Mouse (Mus musculus) right cerebral cortex, adult 2 months (tissue): ENCODE data around the gene Vps45.
"Not testable (repeated sequence)": the region's sequence is repeated elsewhere in the genome, so short reads cannot be mapped to it uniquely, and the experiment has no call there.

Source experiments
- DNase-seq, 2 experiments: peaks; one replicate each; pipeline ENCODE4 v3.0.0; 2021 to 2022; ENCODE audit warnings: low spot score in 2 of 2

The Vps45 gene

DNA sequence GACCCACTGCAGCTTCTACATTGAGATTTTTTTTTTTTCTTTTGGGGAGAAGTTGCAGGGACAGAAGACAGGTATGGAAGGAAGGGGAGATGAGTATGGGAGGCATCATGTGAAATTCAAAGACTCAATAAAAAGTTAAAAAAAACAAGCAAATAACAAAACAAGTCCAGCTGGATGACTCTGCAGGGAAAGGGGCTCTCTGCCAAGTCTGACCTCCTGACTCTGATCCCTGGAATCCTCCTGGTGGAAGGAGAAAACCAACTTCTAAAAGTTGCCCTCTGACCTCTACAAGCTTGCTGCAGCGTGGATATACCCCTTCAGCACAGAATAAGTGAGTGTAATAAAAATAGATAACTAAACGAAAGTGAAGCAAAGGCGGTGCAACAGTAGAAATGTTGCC, 20.4 kb upstream of the Vps45 start:
- no peak for DNase-seq

DNA sequence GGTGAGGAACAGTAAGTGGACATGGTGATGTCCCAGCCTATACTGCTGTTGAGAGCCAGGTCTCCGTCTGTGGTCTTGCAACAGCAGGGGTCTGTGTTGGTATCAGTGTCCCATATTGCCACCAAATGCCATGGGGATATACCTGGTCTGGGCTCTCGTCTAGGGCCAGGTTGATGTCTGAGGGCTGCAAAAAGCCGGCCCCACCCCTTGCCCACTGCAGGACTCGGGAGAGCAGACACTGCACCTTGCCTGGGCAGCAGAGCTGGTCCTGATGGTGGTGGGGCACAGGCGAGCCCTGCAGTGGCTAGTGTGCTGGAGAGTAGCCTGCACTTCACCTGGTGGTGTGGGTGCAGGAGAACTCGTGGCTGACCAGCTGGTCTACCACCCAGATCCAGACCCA, 19.8 kb upstream of the Vps45 start:
- DNase-seq: no peak

DNA sequence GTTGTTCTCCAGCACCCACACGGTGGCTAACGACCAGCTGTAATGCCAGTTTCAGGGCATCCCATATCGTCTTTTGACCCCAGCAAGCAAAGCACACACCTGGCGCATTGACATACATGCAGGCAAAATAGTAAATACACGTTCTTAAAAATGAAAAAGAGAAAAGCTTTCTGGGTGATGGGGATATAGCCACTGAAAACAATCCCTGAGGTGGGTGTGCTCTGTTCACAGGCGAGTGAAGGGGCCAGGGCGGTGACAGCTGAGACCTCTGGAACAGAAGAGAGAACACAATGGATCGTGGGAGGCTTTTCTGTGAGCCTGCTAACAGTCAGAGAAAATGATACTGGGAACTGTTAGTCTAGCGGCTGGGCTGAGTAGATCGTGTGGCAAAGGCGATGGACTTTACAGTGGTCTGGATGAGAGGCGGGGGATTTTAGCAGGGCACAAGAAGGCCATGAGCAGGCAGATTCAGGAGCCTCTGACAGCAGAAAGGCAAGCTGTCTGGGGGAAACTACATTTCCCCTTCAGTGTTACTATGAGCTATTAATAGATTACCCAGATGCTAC, 14.7 kb upstream of the Vps45 start:
- DNase-seq: no peak

DNA sequence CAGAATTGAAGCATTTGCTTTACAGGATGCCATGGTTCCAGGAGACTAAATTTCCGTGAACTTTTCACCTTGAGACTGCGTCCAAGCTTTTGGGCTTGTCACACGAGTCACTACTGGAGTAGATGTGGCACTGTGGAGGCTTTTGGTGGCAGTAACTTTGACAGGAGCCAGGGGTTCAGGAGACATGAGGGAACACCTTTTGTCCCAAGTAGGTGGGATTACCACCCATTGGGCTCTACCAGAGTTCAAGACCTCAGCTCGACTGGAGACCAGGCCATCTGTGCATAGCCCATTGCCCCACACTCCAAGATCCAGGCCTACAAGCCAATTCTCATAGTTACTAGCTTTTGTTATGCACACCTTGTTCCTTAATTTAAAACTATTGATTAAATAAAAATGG, 12.0 kb upstream of the Vps45 start:
- no peak for DNase-seq

DNA sequence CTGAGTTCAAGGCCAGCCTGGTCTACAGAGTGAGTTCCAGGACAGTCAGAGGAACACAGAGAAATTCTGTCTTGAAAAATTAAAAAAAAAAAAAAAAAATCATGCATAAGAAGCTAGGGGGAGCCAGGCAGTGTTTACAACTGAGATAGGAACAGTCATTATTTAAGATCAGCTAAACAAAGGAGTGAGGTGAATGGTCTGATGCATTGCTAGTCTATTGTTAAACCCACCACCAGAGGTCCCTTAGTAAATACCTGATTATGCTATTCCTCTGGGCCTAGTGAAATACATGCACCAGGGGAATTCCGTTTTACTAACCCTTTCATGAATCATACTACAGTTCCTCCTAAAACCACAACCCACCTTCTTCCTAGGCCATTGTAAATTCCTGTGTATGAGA, 11.3 kb upstream of the Vps45 start:
- DNase-seq: no peak

DNA sequence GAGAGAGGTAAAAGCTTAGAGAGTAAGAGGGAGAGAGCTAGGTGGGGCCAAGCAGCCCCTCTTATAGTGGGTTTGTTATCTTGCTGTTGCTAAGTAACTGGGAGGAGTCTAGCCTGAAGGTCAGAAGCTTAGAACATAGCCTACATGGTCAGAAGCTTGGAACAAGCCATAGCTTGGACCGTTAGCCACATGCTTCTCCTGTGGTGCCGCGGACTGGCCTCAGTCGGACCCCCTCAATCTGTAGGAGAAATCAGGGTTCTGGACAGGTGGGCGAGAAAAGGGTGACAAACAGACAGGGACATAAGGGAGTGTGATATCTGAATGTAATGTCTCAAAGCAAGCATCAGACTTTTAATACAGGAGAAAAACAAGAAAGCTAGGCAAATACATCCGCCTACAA, 10.8 kb upstream of the Vps45 start:
- no peak for DNase-seq

DNA sequence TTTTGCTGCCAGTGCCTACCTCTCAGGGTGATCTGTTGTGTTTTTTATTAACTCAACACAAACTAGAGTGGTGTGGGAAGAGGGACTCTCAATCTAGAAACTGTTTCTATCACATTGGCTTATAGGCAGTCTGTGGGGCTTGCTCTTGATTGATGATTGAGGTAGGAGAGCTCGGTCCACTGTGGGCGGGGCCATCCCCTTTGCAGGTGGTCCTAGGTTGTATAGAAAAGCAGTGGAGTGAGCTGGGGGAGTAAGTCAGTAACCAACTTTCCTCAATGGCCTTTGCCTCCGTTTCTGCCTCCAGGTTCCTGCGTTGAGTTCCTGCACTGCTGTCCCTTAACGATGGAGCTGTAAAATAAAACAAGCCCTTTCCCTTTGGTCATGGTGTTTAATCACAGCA, 8.5 kb upstream of the Vps45 start:
- no peak for DNase-seq

DNA sequence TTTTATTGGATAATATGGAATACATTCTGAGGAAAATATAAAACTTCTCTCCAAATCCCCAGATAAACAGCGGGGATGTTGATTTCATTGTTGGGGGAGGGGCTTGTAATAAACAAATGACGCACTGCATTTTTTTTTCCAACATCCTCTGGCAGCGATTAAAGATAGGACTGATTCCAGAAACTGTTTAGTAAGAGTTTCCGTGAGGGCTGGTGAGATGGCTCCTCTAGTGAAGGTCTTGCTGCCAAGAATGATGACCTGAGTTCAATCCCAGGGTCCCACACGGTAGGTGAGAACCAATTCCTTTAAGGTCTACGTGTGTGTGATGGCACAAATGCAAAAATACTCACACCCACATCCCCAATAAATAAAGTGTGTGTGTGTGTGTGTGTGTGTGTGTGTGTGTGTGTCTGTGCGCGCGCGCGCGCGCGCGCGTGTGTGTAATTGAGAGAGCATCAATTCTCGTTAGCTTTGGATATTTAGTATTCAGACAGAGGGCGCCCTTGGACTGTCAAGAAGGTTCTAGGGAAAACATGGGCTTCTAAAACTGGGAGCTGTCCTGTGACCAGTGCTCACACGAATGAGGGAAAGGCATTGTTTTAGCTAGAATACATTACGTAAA, 7.6 kb upstream of the Vps45 start:
- DNase-seq: peak; percentile 78 to 79

DNA sequence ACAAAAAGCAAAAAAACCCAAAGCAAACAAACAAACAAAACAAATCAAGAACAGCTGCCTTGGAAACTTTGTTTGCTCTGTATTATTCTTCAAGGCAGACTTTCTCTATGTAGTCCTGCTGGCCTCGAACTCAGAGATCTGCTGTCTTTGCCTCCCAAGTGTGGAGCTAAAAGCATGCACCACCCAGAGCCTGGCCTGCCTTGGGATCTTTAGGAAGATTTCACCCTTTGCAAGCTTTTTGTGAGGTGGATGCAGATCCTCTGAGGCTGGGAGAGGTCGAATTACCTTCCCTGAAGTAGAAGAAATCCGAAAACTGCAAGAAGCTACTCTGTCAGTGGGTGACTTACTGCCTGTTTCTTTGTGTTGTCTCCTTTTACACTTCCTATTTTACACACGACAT, 6.9 kb upstream of the Vps45 start:
- DNase-seq: no peak

DNA sequence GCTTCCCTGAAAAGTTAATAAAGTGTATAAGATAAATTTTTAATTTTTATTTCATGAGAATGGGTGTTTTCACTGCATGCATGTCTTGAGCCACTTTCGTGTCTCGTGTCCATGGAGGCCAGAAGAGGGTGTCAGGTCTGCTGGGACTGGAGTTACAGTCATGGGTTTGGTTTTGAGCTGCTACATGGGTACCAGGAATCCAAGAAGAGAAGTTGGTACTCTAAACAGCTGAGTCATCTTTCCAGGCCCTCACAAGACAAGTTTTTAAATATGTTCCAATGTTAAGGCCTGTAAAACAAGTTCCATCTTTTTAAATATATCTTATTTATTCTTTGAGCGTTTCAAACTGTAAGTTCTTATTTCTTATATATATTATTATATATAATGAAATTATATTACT, 6.0 kb upstream of the Vps45 start:
- DNase-seq: no peak

DNA sequence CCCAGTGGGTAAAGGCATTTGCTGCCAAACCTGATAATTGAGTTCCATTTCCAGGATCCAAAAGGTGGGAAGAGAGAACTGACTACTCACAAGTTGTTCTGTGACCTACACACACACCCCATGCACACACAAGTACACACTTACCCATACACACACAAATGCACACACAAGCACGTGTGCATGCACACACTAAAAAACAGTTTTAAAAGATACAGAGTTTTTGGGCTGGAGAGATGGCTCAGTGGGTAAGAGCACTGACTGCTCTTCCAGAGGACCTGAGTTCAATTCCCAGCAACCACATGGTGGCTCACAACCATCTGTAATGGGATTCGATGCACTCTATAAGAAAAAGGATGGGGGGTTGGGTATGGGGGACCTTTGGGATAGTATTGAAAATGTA, 5.0 kb upstream of the Vps45 start:
- no peak for DNase-seq

DNA sequence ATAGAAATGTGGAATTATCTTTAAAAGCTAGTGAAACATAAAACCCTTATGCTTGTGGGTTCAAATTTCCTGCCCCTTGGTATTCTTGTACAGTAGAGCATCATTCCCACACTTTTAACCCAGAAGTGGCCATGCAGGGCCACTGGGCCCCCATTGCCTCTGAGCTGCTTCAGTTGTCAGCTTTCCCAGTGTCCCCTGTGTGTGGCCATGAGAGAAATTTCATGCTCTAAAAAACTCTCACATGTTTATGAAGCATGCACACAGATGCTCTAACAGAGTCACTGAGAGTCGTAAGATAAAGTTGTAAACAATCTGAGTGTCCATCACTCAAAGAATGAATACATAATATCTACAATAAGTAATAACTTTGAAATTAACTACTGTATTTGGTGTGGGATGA, 1.9 kb upstream of the Vps45 start:
- DNase-seq: no peak

DNA sequence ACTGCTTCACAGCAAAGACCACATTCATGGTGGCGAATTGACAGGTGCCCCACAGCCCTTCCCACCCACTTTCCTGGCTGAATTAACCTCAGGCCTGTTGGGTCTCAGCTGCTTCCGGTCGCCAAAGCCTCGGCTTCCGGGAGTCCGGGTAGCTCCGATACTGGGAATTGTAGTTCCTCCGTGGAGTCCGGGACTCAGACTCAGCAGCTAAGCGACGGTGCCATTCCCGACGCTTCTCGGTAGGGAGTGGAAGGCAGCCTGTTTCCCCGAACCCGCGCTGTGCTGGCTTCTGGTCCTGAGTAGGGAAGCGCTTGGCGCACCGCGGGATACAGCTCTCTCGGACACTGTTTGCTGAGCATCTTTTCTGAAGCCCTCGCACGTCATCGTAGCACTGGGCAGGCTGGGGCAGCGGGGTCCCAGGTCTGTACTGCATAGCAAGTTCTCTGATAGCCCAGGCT, 490 bp downstream of the Vps45 start:
- peak; percentile 93 to 95 for DNase-seq

DNA sequence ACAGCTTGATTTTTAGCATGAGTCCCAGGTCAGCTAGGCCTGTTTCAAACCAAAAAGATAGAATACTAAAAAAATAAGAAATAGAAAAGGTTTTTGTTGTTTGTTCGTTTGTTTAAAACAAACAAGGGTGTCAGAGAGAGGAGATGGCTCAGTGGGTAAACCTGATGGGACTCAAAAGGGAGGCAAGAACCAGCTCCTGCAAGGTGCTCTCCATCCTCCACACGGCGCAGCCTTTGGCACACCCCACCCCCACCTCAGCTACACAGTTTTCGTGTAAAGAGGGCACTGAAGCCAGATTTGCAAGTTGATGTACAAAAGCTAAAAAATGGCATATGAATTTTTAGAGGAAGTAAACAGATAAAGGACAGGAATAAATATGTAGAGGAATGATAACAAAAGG, 2.2 kb downstream of the Vps45 start:
- DNase-seq: no peak

DNA sequence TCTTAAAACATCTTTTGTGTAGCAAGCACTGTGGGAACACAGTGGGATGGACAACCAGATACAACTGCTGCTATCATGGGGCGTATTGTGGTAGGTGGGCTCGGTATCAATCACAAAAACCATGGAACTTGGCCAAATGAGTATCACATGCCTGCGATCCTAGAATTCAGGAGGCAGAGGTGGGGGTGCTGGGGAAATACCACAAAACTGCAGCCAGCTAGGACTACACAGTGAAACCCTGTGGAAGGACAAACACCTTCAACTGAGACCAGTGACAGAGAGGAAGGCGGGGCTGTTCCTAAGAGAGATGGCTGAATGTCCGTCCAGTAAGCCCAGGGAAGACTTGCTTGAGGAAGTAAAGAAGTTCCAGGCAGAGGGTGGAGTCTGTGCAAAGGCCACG, 3.0 kb downstream of the Vps45 start:
- no peak for DNase-seq

DNA sequence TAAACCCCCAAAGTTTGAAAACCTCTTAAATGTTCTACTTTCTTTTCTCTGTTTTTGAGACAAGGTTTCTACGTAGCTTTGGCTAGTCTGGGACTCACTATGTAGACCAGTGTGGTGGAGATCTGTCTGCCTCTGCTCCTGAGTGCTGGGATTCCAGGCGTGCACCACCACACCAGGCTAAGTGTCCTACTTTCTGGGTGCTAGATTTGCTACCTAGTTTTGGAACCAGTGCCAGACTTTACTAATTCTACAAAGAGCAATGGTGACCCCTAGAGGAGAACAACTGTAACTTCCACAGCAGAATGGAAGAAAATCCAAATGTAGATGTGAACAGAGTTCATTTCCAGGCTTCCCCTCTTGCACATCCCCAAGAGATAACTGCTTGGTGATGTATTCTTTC, 6.4 kb downstream of the Vps45 start:
- no peak for DNase-seq

DNA sequence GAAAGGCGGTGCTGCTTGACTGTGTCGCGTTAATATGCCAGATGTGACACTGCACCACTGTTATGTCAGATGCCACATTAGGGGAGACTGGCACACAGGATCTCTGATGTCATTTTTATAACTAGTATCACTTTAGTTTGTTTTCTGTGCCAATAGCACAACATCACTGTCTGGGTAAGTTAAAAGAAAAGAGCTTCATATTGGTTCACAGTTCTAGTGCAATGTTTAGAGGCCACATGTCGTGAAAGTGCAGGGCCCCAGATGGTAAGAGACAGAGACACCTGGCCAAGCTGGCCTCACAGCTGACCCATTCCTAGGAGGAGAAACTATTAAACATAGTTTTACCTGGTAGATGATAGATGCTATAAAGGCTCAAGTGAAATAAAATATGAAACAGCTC, 7.1 kb downstream of the Vps45 start:
- DNase-seq: no peak

DNA sequence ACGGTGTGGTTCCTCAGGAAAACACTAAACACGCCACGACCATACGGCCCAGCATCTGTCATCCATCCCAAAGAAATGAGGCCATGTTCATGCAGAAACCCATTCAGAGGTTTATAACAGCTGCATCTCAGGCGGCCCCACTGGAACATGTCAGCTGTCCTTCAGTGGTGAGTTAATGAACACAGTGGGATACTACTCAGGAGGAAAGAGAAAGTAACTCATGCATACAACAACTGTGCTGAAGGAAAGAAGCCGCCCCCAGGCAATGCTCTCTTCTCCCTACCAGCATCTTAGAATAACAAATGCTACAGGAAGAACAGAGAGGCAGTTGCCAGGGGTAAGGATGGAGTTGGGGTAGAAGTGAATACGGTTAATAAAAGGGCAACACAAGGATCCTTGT, 7.5 kb downstream of the Vps45 start:
- DNase-seq: no peak

DNA sequence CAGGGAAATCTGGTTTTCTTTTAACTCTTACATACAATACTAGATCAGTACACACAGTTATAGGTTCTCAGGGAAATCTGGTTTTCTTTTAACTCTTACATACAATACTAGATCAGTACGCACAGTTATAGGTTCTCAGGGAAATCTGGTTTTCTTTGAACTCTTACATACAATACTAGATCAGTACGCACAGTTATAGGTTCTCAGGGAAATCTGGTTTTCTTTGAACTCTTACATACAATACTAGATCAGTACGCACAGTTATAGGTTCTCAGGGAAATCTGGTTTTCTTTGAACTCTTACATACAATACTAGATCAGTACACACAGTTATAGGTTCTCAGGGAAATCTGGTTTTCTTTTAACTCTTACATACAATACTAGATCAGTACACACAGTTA, 13.7 kb downstream of the Vps45 start:
- not testable (repeated sequence) for DNase-seq

DNA sequence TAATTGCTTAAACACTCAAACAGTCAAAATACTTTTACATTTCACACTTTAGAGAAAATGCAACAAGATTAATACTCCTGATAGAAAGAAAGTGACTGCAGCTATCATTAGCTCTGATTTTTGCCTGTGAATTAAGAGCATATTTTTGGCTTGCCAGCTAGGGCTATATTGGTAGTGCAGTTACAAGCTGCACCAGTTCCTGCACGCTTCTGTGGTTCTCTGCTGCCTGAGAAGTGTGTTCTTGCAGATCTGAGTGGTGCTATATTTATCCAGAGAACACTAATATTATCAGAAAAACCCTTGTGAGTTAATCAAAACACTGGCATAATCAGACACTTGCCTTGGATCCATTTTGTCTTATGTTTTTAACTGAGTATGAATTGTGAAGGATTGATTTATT, 15.2 kb downstream of the Vps45 start:
- DNase-seq: no peak

DNA sequence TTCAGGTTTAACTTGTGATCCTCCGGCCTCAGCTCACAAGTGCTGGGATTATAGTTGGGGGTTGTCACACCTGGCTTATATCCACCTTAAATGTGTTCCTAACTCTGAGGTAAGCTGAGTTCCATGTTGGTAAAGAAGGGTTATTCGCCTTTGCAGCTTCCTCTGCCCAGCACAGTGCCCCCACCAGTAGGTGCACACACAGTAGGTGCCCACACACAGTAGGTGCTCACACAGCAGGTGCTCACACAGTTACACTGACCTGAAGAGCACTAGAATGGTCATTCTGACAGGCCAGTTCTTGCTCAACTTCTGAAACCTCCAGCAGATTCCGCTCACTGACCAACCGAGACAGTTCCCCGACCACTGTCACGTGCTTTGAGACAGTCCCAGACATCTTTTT, 17.2 kb downstream of the Vps45 start:
- DNase-seq: no peak

DNA sequence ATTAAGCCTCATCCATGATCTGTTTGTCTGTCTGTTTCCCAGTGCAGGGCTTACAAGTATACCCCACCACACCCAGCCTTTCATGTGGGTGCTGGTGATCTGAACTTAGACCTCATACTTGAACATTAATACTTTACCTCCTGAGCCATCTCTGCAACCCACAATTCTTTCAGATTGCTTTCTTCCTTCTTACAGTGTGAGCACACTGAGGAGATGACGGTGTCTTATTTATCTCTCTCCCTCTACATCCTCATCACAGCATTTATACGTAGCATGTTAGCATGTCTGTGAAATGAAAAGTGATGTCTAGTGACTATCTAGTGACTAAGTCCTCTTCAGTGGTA, 17.6 kb downstream of the Vps45 start:
- DNase-seq: no peak

DNA sequence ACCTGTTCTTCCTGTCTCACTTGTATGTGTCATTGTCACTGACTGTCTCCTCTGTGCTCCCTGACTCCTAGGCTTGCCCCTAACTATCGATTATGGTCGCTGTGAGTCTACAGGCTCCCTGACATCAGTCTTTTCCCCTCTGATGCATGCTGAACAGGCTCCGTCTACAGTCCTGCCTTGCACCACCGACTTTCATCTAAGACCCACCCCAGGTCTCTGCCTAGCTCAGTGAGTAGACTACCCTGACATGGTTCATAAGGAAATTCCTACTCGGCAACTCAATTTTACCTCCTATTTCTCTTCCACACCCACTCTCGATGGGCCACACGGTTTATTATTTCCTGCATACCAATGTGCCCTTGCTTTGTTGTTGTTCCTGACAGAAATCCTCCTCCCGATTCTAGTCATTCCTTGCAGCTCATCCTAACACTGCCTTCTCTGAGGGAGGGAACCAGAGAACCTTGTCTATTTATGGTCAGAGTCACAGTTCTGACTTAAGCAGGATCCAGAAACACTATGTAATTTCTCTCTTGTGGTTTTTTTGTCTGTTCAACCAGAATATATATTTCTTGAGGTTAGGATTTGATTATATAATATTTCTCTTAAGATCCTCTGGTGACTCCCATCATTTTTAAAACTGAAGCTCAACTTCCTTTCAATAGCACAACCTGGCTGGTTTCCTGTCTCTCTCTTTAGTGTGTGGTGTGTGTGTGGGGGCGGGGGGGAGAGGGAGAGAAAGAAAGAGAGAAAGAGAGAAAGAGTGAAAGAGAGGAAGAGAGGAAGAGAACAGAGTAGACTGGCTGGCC, 18.2 kb downstream of the Vps45 start:
- peak; percentile 19 to 35 for DNase-seq

DNA sequence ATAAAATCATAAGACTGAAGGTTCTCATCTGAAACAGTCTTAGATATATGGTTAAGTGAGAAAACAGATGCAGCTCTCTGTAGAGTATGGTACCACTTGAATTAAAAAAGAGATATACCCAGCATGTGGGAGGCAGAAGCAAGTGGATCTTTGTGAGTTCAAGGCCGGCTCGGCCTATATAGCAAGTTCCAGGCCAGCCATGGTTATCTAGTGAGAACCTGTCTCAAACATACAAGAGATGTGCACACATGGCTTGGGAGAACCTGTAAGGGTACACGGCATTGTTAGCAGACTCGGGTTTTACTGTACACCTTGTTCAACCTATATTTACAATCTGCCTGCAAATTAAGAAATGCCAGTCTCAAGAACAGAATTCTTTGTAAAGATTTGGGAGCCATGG, 19.4 kb downstream of the Vps45 start:
- no peak for DNase-seq
